Mouse (Mus musculus) spleen, adult 2 months (tissue): ENCODE measurements around the gene Nlgn2. TPM values are rescaled to one million over a fixed set of nuclear protein-coding genes. Genes with fewer than 3 reads are reported as not detected.
A peak's percentile ranks its signal among the peaks of the same experiment; 100 is the strongest.

Experiments used
- DNase-seq, 2 experiments: peaks; one replicate each; pipeline versions ENCODE4 v3.0.0 to v3.0.0-alpha.2; 2012 to 2021; ENCODE audit warnings: low spot score in 2 of 2, low read depth in 1 of 2
- H3K27ac ChIP-seq: fragments of 200-500 bp; 2 replicates; pipeline ENCODE4 v1.5.1; 2012; ENCODE audit warnings: low read length, inconsistent platforms; ENCODE audit not compliant: insufficient read depth
- H3K27me3 ChIP-seq: fragments of 200-500 bp; 2 replicates; pipeline ENCODE4 v1.6.1; 2012; ENCODE audit warnings: mild to moderate bottlenecking, moderate library complexity, low read length, inconsistent platforms; ENCODE audit not compliant: control insufficient read depth, insufficient read depth
- H3K36me3 ChIP-seq: fragments of 200-500 bp; 2 replicates; pipeline ENCODE4 v1.6.1; 2012; ENCODE audit warnings: mild to moderate bottlenecking, low read length, inconsistent platforms; ENCODE audit not compliant: control insufficient read depth, insufficient read depth
- H3K4me1 ChIP-seq: fragments of 200-500 bp; 2 replicates; pipeline ENCODE4 v1.6.1; 2011; ENCODE audit warnings: inconsistent platforms; ENCODE audit not compliant: control insufficient read depth, insufficient read depth, insufficient read length
- H3K4me3 ChIP-seq: fragments of 200-500 bp; 2 replicates; pipeline ENCODE4 v1.5.1; 2011; ENCODE audit warnings: mild to moderate bottlenecking, inconsistent platforms; ENCODE audit not compliant: insufficient read depth, insufficient read length; ENCODE audit errors: extremely low read depth
- CTCF ChIP-seq: fragments of 200-500 bp; IDR thresholded peaks from 2 replicates; pipeline ENCODE4 v1.5.1; 2011; ENCODE audit warnings: mild to moderate bottlenecking, inconsistent platforms; ENCODE audit not compliant: insufficient read depth, insufficient read length, insufficient replicate concordance; ENCODE audit errors: extremely low read depth
- POLR2A ChIP-seq: fragments of 200-500 bp; IDR thresholded peaks from 2 replicates; pipeline ENCODE4 v1.6.1; 2011; ENCODE audit warnings: low read depth, low read length, inconsistent platforms
- WGBS: fragments of 180-500 bp; shearing (Covaris S2); methylation state at CpG from one replicate; pipeline ENCODE4 v1.1.7; 2018; 5-methylcytosine and 5-hydroxymethylcytosine counted together
- polyA plus RNA-seq: library from polyadenylated mRNA; depleted of rRNA; stranded (reverse); fragments of >200 nt; gene quantifications from 2 replicates; pipeline ENCODE4 v1.2.3, GENCODE M21; 2012

Nlgn2 gene
- polyA plus RNA-seq, 1 experiment, result 9.1 TPM

DNA sequence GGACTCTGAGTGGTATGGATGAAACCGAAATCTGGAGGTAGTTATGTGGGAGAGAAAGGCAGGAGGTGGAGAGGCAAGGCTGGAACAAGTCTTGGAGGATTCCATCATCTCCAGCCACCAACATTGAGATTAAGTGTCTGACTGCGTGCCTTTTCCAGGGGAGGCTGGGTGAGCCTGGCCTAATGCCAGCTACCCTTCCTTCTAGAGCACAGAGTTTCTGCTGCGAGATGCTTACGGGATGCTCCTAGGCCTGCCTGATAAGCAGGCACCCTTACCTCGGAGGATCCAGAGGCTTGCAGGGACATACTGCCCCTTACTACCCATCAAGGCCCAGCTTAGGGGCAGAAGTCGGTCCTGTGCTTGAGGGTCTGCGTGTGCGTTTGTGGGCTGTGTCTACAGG lies 4.0 kb downstream of the Nlgn2 start:
- no peaks in the 10 kb centered on the region for H3K36me3 ChIP-seq
- peaks cover 10% of the 10 kb centered on the region for H3K4me1 ChIP-seq
- peaks cover 13% of the 10 kb centered on the region for H3K27me3 ChIP-seq
- H3K4me3 ChIP-seq, result peak overlapping the region; percentile 27; the same call in 1 of the 2 replicates
- no peak for DNase-seq
- 43% methylated on average over 8 of the region's 8 CpGs for WGBS
- TF ChIP-seq CTCF (no peak), POLR2A (no peak)
- no peak overlapping the region for H3K27ac ChIP-seq

DNA sequence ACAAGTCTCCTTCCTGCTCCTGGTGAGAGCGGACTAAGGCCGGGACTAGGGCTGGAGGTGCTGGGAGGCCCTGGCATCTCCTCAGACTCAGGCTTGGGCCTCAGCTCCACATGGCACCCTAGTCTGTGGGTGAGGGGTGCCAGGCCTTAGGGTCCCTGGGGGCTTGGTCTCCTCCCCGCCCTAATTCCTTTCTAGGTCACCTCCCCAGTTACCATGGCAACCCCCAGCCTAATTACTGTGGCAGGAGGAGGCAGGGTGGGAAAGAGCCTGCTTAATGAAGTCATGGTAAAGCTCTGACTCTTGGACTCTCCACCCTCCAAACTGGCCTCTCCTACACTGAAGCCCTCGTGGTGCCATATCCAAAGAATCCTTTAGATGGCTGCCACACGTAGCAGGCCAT lies 8.8 kb downstream of the Nlgn2 start:
- TF ChIP-seq CTCF, result no peak
- no peak for TF ChIP-seq POLR2A
- WGBS, result 88% methylated on average over 5 of the region's 5 CpGs
- H3K4me3 ChIP-seq, result no peak overlapping the region
- H3K27ac ChIP-seq, result no peak overlapping the region
- H3K4me1 ChIP-seq, result no peaks in the 10 kb centered on the region
- no peaks in the 10 kb centered on the region for H3K27me3 ChIP-seq
- no peak for DNase-seq
- no peaks in the 10 kb centered on the region for H3K36me3 ChIP-seq

DNA sequence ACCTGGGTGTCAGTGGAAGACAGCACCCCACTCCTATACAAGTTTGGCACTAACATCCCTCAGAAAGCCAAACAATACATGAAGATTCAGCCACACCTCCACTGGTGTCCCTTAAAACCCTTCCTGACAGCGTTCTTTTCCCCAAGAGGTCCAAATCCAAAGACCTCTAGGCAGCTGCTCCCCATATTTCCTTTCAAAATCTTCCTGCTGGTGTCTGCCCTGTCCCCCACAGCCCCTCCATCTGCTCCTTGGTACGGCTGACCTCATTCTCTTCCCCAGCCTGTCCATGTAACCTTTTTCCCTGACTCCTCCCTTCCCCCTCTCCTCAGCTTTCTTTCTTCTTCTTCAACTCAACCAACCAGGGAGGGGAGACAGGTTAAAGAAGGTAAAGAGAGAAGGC lies 14.1 kb downstream of the Nlgn2 start:
- WGBS, result 90% methylated on average over 2 of the region's 2 CpGs
- Histone ChIP-seq H3K27me3 (no peaks in the 10 kb centered on the region), H3K27ac (no peak overlapping the region), H3K4me1 (no peaks in the 10 kb centered on the region), H3K4me3 (no peak overlapping the region), H3K36me3 (no peaks in the 10 kb centered on the region)
- DNase-seq, result no peak
- TF ChIP-seq POLR2A, result no peak

DNA sequence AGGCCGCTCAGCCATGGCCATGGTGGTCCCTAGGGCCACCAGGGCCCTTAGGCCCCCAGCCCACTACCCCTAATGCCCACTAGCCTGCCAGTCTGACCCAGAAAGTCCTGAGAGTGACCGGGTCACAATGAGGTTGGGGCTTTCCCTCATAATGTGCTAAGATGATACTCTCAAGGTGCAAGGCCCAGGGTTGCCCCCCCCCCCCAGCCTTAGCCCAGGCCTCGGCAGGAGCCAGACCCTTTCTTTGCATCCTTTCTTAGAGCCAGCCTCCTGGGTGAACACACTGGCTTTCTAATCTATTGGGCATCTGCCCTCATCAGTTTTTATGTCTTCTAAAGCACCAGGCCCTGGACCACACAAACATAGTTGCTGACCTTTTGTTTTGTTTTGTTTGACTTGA lies 15.5 kb downstream of the Nlgn2 start, which contains the start of gene Spem1:
Gene Spem1, minus strand, starts transcription at position 101 of the 400 bp plus-strand sequence.
- 85% methylated on average over 3 of the region's 3 CpGs for WGBS
- Histone ChIP-seq H3K4me3 (no peak within 1 kb of the TSS), H3K36me3 (no peaks in the 10 kb centered on the region), H3K4me1 (no peaks in the 10 kb centered on the region), H3K27ac (no peak within 1 kb of the TSS), H3K27me3 (no peaks in the 10 kb centered on the region)
- no peak for TF ChIP-seq POLR2A
- no peak for TF ChIP-seq CTCF
- no peak for DNase-seq

DNA sequence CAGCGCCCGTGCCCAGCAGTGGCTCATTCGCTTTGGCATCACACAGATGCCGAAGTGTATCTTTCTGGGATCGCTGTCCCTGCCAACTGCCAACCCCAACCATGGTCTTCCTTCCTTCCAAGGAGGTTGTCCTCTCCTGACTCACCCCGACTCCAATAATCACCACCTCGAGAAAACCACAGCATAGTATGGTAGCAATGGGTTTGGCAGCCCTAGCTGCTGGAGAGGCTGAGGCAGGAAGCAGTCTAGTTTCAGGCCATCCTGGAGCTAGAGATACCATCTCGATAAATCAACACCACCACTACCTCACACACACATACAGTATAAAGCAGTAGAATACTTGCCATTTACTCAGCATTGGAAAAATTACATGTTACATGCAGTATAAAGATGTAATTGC lies 18.7 kb downstream of the Nlgn2 start:
- 65% methylated on average over 8 of the region's 8 CpGs for WGBS
- Histone ChIP-seq H3K4me3 (no peak overlapping the region), H3K4me1 (no peaks in the 10 kb centered on the region), H3K27me3 (no peaks in the 10 kb centered on the region), H3K27ac (no peak overlapping the region), H3K36me3 (no peaks in the 10 kb centered on the region)
- TF ChIP-seq POLR2A, result no peak
- no peak for TF ChIP-seq CTCF
- no peak for DNase-seq

DNA sequence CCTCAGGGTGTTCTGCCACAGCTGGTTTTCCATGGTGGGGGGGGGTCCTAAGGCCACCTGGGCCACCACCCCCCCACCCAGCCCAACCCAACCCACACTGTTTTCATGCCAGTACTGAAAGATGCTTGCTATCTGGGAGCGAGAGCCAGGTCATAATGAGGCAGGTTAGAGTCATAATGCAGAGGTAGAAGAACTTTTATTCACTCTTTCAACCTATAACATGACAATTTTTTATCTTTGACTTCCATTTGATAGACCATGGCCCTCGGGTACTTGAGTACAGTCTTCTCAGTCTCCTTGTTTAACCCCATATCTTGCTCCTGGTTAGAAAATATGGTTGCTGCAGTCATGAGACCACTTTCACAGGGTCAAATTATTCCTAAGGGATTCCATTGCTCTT lies 19.2 kb downstream of the Nlgn2 start, which contains the start of gene Spem2:
Gene Spem2, minus strand, starts transcription at position 101 of the 400 bp plus-strand sequence.
- no peaks in the 10 kb centered on the region for H3K4me1 ChIP-seq
- no peaks in the 10 kb centered on the region for H3K27me3 ChIP-seq
- WGBS, result 81% methylated on average over 2 of the region's 2 CpGs
- H3K36me3 ChIP-seq, result no peaks in the 10 kb centered on the region
- no peak within 1 kb of the TSS for H3K27ac ChIP-seq
- no peak within 1 kb of the TSS for H3K4me3 ChIP-seq
- DNase-seq, result no peak
- TF ChIP-seq CTCF, result no peak
- TF ChIP-seq POLR2A, result no peak

DNA sequence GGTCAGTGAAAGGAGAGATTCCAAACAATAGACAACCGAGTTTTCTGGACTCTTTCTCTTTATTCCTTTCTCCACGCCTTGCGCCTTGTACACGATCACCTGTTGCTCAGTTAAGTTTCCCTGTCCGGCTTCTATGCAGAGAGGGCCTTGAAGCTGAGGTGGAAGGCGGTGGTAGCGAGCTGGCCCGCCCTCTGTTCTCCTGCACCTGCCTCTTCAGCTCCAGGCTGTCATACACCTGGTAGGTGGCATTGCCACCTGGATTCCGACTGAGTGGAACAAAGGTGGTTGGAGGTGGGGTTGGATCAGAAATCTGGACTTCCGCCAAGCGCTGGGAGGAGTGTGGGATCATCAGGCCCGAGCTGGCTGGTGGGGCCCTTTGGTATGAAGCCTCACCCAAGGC lies 21.1 kb downstream of the Nlgn2 start:
- no peaks in the 10 kb centered on the region for H3K36me3 ChIP-seq
- WGBS, result 94% methylated on average over 12 of the region's 12 CpGs
- no peak overlapping the region for H3K27ac ChIP-seq
- TF ChIP-seq CTCF, result no peak
- TF ChIP-seq POLR2A, result no peak
- H3K27me3 ChIP-seq, result no peaks in the 10 kb centered on the region; the same call in 1 of the 2 replicates
- DNase-seq, result no peak
- no peaks in the 10 kb centered on the region for H3K4me1 ChIP-seq
- no peak overlapping the region for H3K4me3 ChIP-seq
